Mouse (Mus musculus) MEL-GATA-1-ER (cell line): Measurements from ENCODE around the gene Smarcal1.

ENCODE experiments used
- DNase-seq: peaks from one replicate; pipeline ENCODE4 v3.0.0-alpha.2; 2012; ENCODE audit warnings: low read depth; ENCODE audit errors: extremely low read depth

Gene Smarcal1

GRCm38 (mm10) chr1:72588763-72589162 lies 5.7 kb downstream of the Smarcal1 start:
- DNase-seq = no peak

GRCm38 (mm10) chr1:72590636-72591035 lies 7.6 kb downstream of the Smarcal1 start:
- DNase-seq = no peak

- DNase-seq = no peak
Measured at GRCm38 (mm10) chr1:72592350-72592749, 9.3 kb downstream of the Smarcal1 start.

DNA sequence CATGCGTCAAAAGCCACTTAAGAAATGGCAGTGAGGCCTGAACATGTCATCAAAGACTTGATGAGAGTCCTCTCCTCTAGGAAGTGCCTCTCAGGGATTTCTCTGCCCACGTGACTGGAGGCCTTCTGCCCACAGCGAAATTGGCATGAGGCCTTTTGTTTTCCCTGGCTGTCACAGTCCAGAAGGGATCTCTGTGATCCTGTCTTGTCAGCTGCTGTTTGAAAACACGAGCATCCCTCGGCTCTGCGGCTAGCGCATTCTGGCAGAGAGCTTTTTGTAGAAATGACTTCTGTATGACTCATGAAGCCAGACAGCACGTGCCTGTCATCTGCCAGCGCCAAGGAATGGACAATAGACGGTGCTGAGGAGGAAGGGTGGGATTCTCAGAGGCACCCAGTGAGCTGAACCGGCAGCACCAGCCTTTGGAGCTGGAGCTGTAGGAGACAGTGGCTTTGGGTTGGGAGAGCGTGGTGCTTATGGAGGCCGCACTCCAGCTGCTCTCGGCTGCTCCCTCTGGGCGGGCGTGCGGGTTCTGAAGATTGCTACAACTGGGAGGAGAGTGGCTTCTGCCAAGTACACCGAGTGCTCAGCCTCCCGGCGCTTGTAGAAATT lies 10.4 kb downstream of the Smarcal1 start:
- no peak for DNase-seq

GRCm38 (mm10) chr1:72595686-72596085 lies 12.6 kb downstream of the Smarcal1 start:
- no peak for DNase-seq

- no peak for DNase-seq
Measured at GRCm38 (mm10) chr1:72596231-72596630, 13.2 kb downstream of the Smarcal1 start.

- no peak for DNase-seq
Measured at GRCm38 (mm10) chr1:72599146-72600101, 16.4 kb downstream of the Smarcal1 start.

DNA sequence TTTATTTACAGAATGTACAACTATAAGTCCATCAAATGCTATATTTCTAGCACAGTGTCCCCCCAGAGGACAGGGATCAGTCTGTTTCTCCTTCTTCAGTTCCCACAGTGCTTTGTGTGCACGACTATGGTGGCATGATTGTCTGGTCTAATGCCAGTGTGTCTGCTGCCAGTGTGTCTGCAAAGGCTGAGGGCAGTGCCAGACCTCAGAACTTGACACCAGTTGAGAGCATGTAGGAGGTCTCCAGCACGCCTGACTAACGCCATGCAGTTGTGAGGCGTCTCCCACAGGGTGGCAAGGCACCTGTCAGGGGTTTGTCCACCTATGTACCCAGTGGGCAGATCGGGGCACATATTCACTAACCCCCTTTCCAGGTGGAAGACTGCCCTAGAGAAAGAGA lies 17.7 kb downstream of the Smarcal1 start:
- no peak for DNase-seq

GRCm38 (mm10) chr1:72601233-72601632 lies 18.2 kb downstream of the Smarcal1 start:
- no peak for DNase-seq

GRCm38 (mm10) chr1:72602186-72602585 lies 19.1 kb downstream of the Smarcal1 start:
- DNase-seq = no peak

DNA sequence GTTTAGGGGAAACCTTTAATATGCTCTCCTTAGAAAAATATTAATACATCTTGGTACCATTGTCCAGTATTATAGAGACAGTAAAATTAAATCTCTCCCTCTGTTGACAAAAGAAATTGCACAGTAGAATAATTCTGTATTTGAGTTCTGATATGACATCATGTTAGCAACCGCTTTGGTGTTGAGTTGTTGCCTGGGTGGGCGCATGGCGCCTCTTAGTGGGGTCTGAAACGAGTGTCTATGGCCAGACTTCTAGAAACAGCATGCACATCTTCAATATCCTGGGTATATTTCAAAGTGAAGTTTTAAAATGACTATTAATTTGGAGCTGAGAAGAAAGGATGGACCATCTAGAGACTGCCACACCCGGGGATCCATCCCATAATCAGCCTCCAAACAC lies 19.8 kb downstream of the Smarcal1 start:
- DNase-seq = no peak

GRCm38 (mm10) chr1:72606186-72606673 lies 23.2 kb downstream of the Smarcal1 start:
- no peak for DNase-seq

- DNase-seq = no peak
Measured at GRCm38 (mm10) chr1:72609129-72609528, 26.1 kb downstream of the Smarcal1 start.

- DNase-seq = no peak
Measured at GRCm38 (mm10) chr1:72609887-72610877, 27.1 kb downstream of the Smarcal1 start.

- DNase-seq = no peak
Measured at GRCm38 (mm10) chr1:72612172-72612571, 29.1 kb downstream of the Smarcal1 start.

- no peak for DNase-seq
Measured at GRCm38 (mm10) chr1:72635221-72635620, 52.2 kb downstream of the Smarcal1 start.

GRCm38 (mm10) chr1:72640658-72641410 lies 57.8 kb downstream of the Smarcal1 start:
- DNase-seq = no peak

DNA sequence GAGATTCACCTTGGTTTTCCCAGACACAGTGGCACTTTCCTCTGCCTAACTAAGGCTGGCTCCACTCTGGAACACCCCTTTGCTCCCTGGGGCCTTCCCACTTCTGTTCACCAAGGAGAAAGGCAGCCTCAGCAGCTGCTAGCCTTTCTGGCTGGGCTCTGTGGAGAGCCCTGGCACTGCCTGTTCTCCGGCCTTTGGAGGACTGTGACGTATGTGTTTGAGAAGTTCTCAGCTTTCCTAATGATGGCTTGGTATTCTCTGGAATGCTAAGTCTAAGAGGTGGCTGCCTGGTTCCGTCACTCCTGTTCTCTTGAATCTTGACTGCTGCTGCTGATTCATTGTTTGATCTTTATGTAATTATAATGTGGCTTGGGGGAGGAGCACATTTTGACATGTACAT lies 90.0 kb downstream of the Smarcal1 start:
- no peak for DNase-seq
